Mouse (Mus musculus) ES-Bruce4 (cell line): ENCODE measurements around the gene Canx.

Experiments used
- CTCF ChIP-seq: IDR thresholded peaks from one replicate; pipeline ENCODE4 v1.8.1; 2011; ENCODE audit warnings: low read depth, low read length
- EP300 ChIP-seq: IDR thresholded peaks from 2 replicates; pipeline ENCODE4 v1.6.1; 2011; ENCODE audit warnings: low read depth, low read length; ENCODE audit not compliant: insufficient read depth

DNA sequence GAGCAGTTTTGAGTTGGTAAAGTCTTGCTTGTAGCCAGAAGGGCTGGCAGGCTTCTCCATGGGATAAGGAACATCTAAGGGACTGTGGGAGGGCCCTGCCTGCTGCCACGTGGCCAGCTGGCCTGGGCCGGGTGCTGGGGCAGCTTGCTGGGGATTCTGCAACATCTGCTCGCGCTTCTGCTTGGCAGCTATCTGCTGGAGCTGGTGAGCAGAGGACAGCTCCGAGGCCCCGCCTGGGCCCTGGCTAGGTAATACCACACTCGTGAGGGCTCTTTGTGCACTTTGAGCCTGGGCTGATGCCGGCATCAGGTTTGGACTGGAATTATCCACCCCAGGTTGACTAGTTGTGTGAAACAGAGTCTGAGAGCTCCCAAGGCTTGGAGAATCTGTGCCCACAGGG, 59.5 kb downstream of the Canx start:
- TF ChIP-seq CTCF (no peak), EP300 (no peak)
